Mouse (Mus musculus): ENCODE measurements at regions not wholly inside any gene's neighbourhood (a gene's known extent, or its start where the extent isn't known, plus 50 kb on each side); places are given as distances from the start of the nearest gene placed in this dataset.

GRCm38 (mm10) chr5:47185868-47186267, 797.1 kb upstream of the Slit2 start:
- no peak for DNase-seq (ENCODE audit: inconsistent age in 2 of 2, low spot score in 1 of 2)

- DNase-seq (ENCODE audit: inconsistent age in 2 of 2, low spot score in 1 of 2) = no peak
Measured at GRCm38 (mm10) chr5:47202164-47202914, 780.6 kb upstream of the Slit2 start.

DNA sequence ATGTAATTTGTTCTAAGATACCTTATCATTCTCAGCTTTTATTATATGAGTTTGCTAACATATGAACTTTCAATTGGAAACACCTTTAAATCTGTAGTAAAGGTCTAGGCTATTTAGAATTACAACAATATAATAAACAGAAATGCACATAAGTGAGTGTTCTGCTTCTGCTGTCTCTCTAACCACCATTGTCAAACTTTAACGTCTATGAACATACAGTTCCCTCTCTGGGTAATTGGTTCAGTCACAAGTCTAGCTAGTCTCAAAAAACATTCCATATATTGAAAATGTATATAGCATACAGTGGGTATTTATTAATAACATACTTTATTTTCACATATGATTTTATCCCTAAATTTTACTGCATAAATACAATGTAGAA, 780.0 kb upstream of the Slit2 start:
- no peak for DNase-seq (ENCODE audit: inconsistent age in 2 of 2, low spot score in 1 of 2)

DNA sequence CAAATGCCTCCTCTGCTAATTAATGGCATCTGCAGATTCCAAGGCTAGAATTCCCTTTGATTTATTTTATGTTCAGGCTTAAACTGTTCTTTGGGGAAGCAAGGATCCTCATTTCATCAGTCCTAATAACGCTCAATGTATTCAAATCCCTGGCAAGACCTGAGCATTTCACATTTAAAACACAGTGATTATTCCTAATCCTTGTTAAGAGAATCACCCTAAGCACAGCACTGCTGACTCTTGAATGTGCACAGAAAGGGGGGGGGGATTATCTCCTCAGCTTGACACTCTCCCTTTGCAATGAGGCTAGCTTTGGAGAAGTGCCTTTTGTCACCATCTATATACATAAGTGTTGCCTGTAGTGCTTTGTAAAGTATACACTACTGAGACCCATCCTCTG, 772.4 kb upstream of the Slit2 start:
- DNase-seq (ENCODE audit: inconsistent age in 2 of 2, low spot score in 1 of 2) = no peak

- no peak for DNase-seq (ENCODE audit: inconsistent age in 2 of 2, low spot score in 1 of 2)
Measured at GRCm38 (mm10) chr5:47215421-47215820, 767.5 kb upstream of the Slit2 start.

GRCm38 (mm10) chr5:47225247-47225646, 757.7 kb upstream of the Slit2 start:
- no peak for DNase-seq (ENCODE audit: inconsistent age in 2 of 2, low spot score in 1 of 2)

GRCm38 (mm10) chr5:47236094-47236493, 746.8 kb upstream of the Slit2 start:
- DNase-seq (ENCODE audit: inconsistent age in 2 of 2, low spot score in 1 of 2) = no peak

- DNase-seq (ENCODE audit: inconsistent age in 2 of 2, low spot score in 1 of 2) = no peak
Measured at GRCm38 (mm10) chr5:47240060-47240459, 742.9 kb upstream of the Slit2 start.

GRCm38 (mm10) chr5:47240586-47240985, 742.4 kb upstream of the Slit2 start:
- peak in 1 of 2 experiments; percentile 17 for DNase-seq (ENCODE audit: inconsistent age in 2 of 2, low spot score in 1 of 2)

GRCm38 (mm10) chr5:47254835-47255369, 728.0 kb upstream of the Slit2 start:
- DNase-seq (ENCODE audit: inconsistent age in 2 of 2, low spot score in 1 of 2) = no peak

GRCm38 (mm10) chr5:47261658-47262411, 721.1 kb upstream of the Slit2 start:
- DNase-seq (ENCODE audit: inconsistent age in 2 of 2, low spot score in 1 of 2) = no peak

GRCm38 (mm10) chr5:47272642-47273041, 710.3 kb upstream of the Slit2 start:
- DNase-seq (ENCODE audit: inconsistent age in 2 of 2, low spot score in 1 of 2) = no peak

DNA sequence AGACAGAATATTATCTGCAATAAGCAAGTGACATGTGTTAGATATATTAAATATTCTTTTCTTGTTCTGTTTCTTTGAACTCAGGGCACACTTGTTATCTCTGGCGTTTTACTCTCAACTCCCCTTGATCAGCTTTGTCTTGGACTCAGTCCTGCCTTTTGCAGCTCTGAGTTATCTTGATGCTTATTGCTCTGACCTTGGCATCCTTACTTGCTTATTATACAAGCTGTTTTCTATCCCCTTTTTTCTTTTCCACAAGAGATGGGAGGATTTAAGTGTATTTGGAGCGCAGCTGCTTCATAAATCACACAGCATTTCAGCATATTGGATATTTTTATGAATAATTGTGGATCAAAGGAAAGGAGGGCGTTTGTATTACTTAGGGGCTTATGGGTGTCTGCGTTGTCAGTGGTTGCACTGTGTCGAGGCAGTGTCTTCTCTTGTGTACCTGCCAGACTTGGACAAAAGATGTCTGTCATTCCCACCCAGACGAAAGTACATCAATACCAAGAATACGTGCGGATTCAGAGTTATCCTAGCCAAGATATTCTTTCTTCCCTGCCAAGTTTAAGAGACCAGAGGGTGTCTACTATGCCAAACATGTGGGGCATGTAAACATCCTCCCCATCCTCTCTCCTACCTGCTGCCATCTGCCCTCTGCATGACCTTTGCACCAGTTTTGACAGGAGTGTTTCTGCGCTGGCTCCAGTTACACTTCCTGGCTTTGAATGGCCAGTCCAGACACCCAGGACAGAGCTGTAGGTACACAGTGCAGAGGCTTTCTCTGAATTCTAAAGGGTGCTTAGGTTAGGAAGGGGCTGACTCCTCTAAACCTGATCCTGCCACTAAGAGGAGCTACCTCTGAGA, 709.3 kb upstream of the Slit2 start:
- peak in 1 of 2 experiments; percentile 22 for DNase-seq (ENCODE audit: inconsistent age in 2 of 2, low spot score in 1 of 2)

DNA sequence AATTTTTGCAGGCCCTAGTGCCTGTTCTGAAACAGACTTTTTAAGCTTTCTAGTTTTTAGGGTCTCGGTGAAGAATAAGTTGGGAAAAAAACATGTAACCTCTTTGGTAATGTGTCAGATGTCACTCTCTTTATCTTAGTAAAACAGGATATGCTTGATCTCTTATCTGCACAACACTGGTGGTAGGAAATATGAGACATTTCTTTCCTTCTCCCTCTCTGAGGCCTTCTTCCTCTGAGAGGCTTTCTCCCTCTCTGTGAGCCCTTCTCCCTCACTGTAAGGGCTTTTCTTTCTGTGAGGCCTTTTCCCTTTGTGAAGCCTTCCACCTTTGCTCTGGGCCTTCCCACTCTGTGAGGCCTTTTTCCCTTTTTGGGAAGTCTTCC, 708.7 kb upstream of the Slit2 start:
- DNase-seq (ENCODE audit: inconsistent age in 2 of 2, low spot score in 1 of 2) = no peak

GRCm38 (mm10) chr5:47276231-47277195, 706.4 kb upstream of the Slit2 start:
- no peak for DNase-seq (ENCODE audit: inconsistent age in 2 of 2, low spot score in 1 of 2)

DNA sequence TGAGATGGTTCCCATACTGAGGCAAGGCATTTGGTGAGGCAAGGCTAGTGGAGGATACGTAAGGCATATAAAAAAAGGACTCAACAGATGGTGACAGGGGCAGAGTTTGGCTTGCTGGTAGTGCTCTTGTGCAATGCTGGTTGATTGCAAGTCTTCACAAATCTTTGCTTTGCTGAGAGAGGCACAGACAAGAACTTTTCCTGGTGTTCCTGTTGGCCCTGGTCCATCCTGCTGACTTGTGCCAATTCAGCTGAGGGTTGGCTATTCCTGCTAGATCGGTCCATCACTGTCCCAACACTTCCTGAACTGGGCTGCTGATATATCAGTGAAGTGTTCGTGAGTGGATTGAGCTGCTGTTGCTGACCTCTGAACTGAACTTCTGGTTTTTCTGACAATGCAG, 703.3 kb upstream of the Slit2 start:
- DNase-seq (ENCODE audit: inconsistent age in 2 of 2, low spot score in 1 of 2) = peak in 1 of 2 experiments; percentile 16

DNA sequence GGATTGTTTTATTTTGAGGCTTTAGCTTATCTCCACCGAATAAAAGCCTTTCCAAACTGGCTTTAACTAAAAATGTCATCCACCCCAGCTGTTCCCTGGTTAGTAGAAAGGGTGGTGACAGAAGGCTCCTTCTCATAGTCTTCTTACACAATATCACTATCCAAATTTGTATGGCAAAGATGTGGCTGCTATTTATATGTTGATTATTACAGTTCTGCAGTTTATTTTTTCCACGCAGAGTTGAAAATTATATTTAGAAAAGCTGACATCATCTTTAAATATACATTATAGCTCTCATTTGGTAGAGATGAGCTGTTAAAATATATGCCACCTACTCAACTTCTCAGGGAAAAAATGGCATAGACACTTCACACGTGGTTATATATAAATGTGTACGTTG, 683.3 kb upstream of the Slit2 start:
- no peak for DNase-seq (ENCODE audit: inconsistent age in 2 of 2, low spot score in 1 of 2)

GRCm38 (mm10) chr5:47317506-47317905, 665.4 kb upstream of the Slit2 start:
- no peak for DNase-seq (ENCODE audit: inconsistent age in 2 of 2, low spot score in 1 of 2)

GRCm38 (mm10) chr5:47318147-47318546, 664.8 kb upstream of the Slit2 start:
- no peak for DNase-seq (ENCODE audit: inconsistent age in 2 of 2, low spot score in 1 of 2)

DNA sequence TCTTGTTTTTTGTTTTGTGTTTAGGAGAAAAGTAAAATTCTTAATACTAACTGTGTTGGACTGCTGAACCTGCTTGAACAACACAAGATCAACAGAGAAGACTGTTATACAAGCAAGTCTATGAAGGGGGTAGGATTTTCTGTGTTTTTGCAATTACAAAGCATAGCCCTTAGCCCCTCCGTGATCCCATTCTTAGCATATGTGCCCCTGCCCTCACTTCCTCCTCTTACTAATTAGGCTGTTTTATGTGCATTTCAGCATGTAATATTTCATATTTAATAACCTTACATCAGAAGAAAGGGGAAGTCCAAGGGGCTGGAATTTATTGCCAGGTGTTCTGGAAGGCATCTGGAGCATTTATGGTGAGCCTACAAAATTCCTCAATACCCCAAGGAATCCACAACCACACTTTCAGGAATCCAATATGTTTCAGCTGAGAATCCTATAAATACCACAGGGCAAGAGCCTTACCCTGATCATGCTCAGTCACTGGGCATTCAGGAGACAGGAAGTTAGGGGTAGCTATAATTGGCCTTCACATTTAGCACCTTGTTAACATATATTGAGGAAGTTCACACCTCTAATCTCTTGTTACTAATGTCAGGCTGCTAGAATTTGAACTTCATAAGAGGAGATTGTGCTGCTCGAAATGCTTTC, 660.3 kb upstream of the Slit2 start:
- no peak for DNase-seq (ENCODE audit: inconsistent age in 2 of 2, low spot score in 1 of 2)
